Mouse (Mus musculus) stomach, embryonic 15.5 days (tissue): ENCODE measurements around the gene Upk2. TPM values are rescaled to one million over a fixed set of nuclear protein-coding genes. Genes with fewer than 3 reads are reported as not detected.

Experiments used
- ATAC-seq: fragments of 200-750 bp; cut with Nextera tagmentation; 2 replicates; pipeline ENCODE4 v1.8.0; 2017; ENCODE audit warnings: low read depth, moderate number of reproducible peaks, moderate TSS enrichment; ENCODE audit not compliant: insufficient read depth, low FRiP score
- H3K27ac ChIP-seq: fragments of 300-500 bp; sonication (generic); 2 replicates; pipeline ENCODE4 v1.5.1; 2015; ENCODE audit warnings: mild to moderate bottlenecking, inconsistent platforms
- H3K27me3 ChIP-seq: fragments of 300-500 bp; sonication (generic); replicated peaks from 2 replicates; pipeline ENCODE4 v1.6.1; 2015; ENCODE audit warnings: inconsistent platforms
- H3K36me3 ChIP-seq: fragments of 300-500 bp; sonication (generic); 2 replicates; pipeline ENCODE4 v1.6.1; 2015; ENCODE audit warnings: inconsistent platforms
- H3K4me1 ChIP-seq: fragments of 300-500 bp; sonication (generic); 2 replicates; pipeline ENCODE4 v1.6.1; 2015; ENCODE audit warnings: inconsistent platforms
- H3K4me2 ChIP-seq: fragments of 300-500 bp; sonication (generic); 2 replicates; pipeline ENCODE4 v1.6.1; 2015; ENCODE audit warnings: mild to moderate bottlenecking, inconsistent platforms
- H3K4me3 ChIP-seq: fragments of 300-500 bp; sonication (generic); replicated peaks from 2 replicates; pipeline ENCODE4 v1.5.1; 2015; ENCODE audit warnings: inconsistent platforms
- H3K9ac ChIP-seq: fragments of 300-500 bp; sonication (generic); 2 replicates; pipeline ENCODE4 v1.6.1; 2015; ENCODE audit warnings: inconsistent platforms
- H3K9me3 ChIP-seq: fragments of 300-500 bp; sonication (generic); 2 replicates; pipeline ENCODE4 v1.6.1; 2016; ENCODE audit warnings: inconsistent platforms
- WGBS: fragments of 180-500 bp; shearing (Covaris S2); methylation state at CpG from one replicate; pipeline ENCODE4 v1.1.7; 2015; 5-methylcytosine and 5-hydroxymethylcytosine counted together
- polyA plus RNA-seq: library from polyadenylated mRNA; unstranded; fragments of >200 nt; fragmentation: Nextera tagmentation; extraction: Ambion mirVana; gene quantifications from 2 replicates; pipeline ENCODE4 v1.2.1, GENCODE M21; 2015

Upk2 gene
- polyA plus RNA-seq, 1 experiment from 2014 or later, result 26.2 TPM

- Histone ChIP-seq H3K36me3 (no peaks in the 10 kb centered on the region), H3K4me3 (peak overlapping the region; percentile 74), H3K9me3 (no peaks in the 10 kb centered on the region), H3K27ac (peak overlapping the region; percentile 99), H3K9ac (peak overlapping the region; percentile 29; the same call in 1 of the 2 replicates), H3K4me1 (peaks cover 15% of the 10 kb centered on the region; the same call in 1 of the 2 replicates), H3K4me2 (peak overlapping the region; percentile 90), H3K27me3 (no peaks in the 10 kb centered on the region)
- peak; percentile 44 for ATAC-seq
- WGBS, result under 1% methylated on average over 22 of the region's 27 CpGs
Measured at GRCm38 (mm10) chr9:44478229-44478921, 23.6 kb upstream of the Upk2 start.

DNA sequence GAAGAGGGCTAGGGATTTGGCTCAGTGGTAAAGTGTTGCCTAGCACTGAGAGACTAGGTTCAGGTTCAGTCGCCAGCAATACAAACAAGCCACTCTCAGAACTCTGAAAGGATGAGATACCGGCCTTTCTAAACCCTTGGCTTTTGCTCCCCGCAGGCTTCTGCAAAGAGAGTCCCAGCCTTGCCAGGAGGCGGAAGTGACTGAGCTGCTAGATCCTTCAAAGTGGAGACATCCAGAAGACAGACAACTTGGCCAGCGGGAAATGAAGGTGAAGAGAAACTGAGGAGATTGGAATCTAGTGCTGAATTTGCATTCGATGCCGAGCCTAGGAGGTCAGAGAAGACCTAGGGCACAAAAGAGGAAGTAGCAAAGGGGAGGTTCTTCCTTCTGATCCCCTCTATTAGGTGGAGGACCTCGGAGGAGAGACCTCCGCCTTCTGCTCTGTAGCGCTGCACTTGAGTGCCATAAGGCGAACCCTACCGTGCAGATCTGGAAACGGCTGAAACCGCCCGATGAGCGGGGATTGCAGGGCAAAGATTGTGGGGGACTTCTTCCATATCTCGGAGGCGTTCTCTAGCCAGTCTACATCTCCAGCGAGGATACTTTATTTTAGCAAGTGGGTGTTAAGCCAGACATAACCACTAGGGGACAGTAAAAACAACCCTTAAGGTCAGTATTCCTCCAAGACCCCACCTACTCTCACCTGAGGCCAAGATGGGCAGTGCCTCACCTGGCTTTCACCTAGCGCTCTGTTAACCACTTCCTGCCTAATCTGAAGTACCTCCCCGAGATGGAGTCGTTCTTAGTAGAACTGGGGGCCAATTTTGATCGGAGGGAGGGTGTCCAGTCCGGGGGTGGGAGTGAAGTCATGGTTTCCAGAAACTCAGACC, 22.8 kb upstream of the Upk2 start:
- H3K4me2 ChIP-seq, result peak overlapping the region; percentile 90
- H3K9ac ChIP-seq, result no peak overlapping the region
- no peaks in the 10 kb centered on the region for H3K9me3 ChIP-seq
- H3K4me1 ChIP-seq, result peaks cover 15% of the 10 kb centered on the region; the same call in 1 of the 2 replicates
- peak overlapping the region; percentile 74 for H3K4me3 ChIP-seq
- H3K36me3 ChIP-seq, result no peaks in the 10 kb centered on the region
- H3K27ac ChIP-seq, result peak overlapping the region; percentile 99
- no peak; the same call in 1 of the 2 replicates for ATAC-seq
- 7% methylated on average over 24 of the region's 24 CpGs for WGBS
- no peaks in the 10 kb centered on the region for H3K27me3 ChIP-seq

DNA sequence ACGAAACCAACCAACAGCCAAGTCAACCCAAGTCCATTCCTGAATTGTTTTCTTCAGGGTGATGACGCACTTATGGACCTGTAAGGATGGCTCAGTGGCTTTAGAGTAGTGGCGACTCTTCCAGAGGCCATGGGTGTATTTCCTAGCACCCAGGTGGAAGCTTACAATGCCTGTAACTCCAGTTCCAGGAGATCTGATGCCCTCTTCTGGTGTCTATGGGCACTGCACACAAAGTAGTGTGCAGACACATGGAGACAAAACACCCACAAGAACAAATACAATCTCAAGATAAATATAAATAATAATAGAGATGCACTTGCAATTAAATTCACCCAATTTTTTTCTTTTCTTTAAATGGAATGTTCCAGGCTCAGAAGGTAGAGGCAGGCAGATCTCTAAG, 21.2 kb upstream of the Upk2 start:
- Histone ChIP-seq H3K4me3 (no peak overlapping the region), H3K4me1 (peaks cover 5% of the 10 kb centered on the region; the same call in 1 of the 2 replicates), H3K27ac (no peak overlapping the region), H3K9ac (no peak overlapping the region), H3K9me3 (no peaks in the 10 kb centered on the region), H3K36me3 (no peaks in the 10 kb centered on the region), H3K27me3 (no peaks in the 10 kb centered on the region), H3K4me2 (no peak overlapping the region)
- WGBS, result 94% methylated on average over 3 of the region's 3 CpGs
- ATAC-seq, result no peak

GRCm38 (mm10) chr9:44474327-44474726, 19.6 kb upstream of the Upk2 start:
- Histone ChIP-seq H3K36me3 (no peaks in the 10 kb centered on the region), H3K4me3 (no peak overlapping the region), H3K4me2 (no peak overlapping the region), H3K27me3 (no peaks in the 10 kb centered on the region), H3K9me3 (no peaks in the 10 kb centered on the region), H3K27ac (no peak overlapping the region), H3K9ac (no peak overlapping the region), H3K4me1 (peaks cover 5% of the 10 kb centered on the region; the same call in 1 of the 2 replicates)
- WGBS, result 32% methylated on average over 1 of the region's 1 CpGs
- no peak for ATAC-seq

DNA sequence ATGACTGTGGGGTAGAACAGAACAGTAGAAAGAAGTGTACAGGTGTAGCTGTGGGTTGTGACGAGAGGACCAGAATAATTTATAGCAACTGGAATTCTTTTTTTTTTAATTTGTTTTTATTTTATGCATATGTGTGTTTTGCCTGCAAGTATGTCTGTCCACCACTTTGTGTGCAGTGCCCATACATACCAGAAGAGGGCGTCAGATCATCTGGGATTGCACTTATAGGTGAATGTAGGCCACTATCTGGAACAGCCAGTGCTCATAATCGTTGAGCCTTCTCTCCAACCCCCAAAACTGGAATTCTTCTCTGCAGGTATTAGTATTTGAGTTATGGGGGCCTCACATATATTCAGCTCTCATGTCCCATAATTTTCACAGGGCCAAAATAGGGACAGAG, 18.4 kb upstream of the Upk2 start:
- Histone ChIP-seq H3K27me3 (no peaks in the 10 kb centered on the region), H3K9me3 (no peaks in the 10 kb centered on the region), H3K36me3 (no peaks in the 10 kb centered on the region), H3K4me3 (no peak overlapping the region), H3K27ac (no peak overlapping the region), H3K4me1 (peaks cover 5% of the 10 kb centered on the region; the same call in 1 of the 2 replicates), H3K4me2 (no peak overlapping the region), H3K9ac (no peak overlapping the region)
- no peak for ATAC-seq
- 66% methylated on average over 3 of the region's 3 CpGs for WGBS

DNA sequence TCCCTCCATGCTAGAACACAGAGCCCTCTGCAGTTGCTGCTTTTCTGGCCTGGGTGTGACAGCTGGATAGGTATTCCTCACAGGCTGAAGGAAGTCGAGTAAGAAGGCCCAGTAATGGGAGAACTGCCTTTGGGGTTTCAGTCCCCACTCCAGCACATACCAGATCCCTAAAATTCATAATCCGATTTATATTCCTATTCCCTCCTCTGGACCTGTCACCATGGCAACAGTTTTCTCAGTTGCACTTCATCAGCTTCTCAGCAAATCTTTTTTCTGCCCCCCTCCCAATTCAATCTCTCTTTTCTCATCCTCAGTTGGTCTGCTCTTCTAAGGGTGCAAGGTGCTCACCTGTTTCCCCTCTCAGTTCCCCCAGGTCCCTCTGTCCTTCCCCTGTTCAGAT, 14.0 kb upstream of the Upk2 start:
- 45% methylated on average over 2 of the region's 2 CpGs for WGBS

DNA sequence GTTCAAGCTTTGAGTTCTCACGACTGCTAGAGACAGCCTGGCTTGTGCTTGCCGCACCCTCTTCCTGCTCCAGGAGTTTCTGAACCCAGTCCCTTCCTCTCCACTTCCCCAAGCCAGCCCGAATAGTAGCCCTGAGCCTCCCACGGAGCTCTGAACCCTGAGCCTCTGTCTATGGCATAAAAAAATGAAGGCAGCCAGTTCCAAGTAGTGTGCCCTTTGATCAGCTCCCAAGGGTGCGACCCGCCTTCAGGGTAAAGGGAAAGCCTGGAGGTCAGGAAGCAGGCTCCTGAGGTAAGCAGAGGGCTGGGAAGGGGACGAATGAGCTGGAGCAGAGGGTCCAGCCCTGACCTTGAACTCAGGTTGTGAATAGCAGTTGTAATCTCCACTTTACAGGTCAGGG, 13.4 kb upstream of the Upk2 start:
- ATAC-seq, result no peak
- WGBS, result 53% methylated on average over 7 of the region's 7 CpGs
- Histone ChIP-seq H3K27ac (no peak overlapping the region), H3K4me1 (no peaks in the 10 kb centered on the region), H3K9me3 (no peaks in the 10 kb centered on the region), H3K36me3 (no peaks in the 10 kb centered on the region), H3K4me3 (no peak overlapping the region), H3K9ac (no peak overlapping the region), H3K4me2 (no peak overlapping the region), H3K27me3 (no peaks in the 10 kb centered on the region)

More for the DNA sequence above, 14.0 kb upstream of the Upk2 start:
- no peak overlapping the region for H3K9ac ChIP-seq
- no peak overlapping the region for H3K4me2 ChIP-seq
- no peak overlapping the region for H3K4me3 ChIP-seq
- ATAC-seq, result no peak
- no peaks in the 10 kb centered on the region for H3K36me3 ChIP-seq
- no peaks in the 10 kb centered on the region for H3K9me3 ChIP-seq
- H3K27me3 ChIP-seq, result no peaks in the 10 kb centered on the region
- no peak overlapping the region for H3K27ac ChIP-seq
- H3K4me1 ChIP-seq, result no peaks in the 10 kb centered on the region

- no peak for ATAC-seq
- Histone ChIP-seq H3K27ac (no peak overlapping the region), H3K27me3 (no peaks in the 10 kb centered on the region), H3K4me2 (no peak overlapping the region), H3K4me3 (no peak overlapping the region), H3K4me1 (peaks cover 7% of the 10 kb centered on the region), H3K9ac (no peak overlapping the region), H3K36me3 (no peaks in the 10 kb centered on the region), H3K9me3 (no peaks in the 10 kb centered on the region)
- WGBS, result 71% methylated on average over 5 of the region's 5 CpGs
Measured at GRCm38 (mm10) chr9:44461950-44462349, 7.2 kb upstream of the Upk2 start.

- Histone ChIP-seq H3K27ac (no peak overlapping the region), H3K27me3 (no peaks in the 10 kb centered on the region), H3K4me3 (no peak overlapping the region), H3K4me2 (no peak overlapping the region), H3K9ac (no peak overlapping the region), H3K9me3 (no peaks in the 10 kb centered on the region), H3K36me3 (no peaks in the 10 kb centered on the region), H3K4me1 (peaks cover 9% of the 10 kb centered on the region)
- 12% methylated on average over 11 of the region's 11 CpGs for WGBS
- ATAC-seq, result peak; percentile 20; the same call in 1 of the 2 replicates
Measured at GRCm38 (mm10) chr9:44457035-44457742, 2.4 kb upstream of the Upk2 start.

DNA sequence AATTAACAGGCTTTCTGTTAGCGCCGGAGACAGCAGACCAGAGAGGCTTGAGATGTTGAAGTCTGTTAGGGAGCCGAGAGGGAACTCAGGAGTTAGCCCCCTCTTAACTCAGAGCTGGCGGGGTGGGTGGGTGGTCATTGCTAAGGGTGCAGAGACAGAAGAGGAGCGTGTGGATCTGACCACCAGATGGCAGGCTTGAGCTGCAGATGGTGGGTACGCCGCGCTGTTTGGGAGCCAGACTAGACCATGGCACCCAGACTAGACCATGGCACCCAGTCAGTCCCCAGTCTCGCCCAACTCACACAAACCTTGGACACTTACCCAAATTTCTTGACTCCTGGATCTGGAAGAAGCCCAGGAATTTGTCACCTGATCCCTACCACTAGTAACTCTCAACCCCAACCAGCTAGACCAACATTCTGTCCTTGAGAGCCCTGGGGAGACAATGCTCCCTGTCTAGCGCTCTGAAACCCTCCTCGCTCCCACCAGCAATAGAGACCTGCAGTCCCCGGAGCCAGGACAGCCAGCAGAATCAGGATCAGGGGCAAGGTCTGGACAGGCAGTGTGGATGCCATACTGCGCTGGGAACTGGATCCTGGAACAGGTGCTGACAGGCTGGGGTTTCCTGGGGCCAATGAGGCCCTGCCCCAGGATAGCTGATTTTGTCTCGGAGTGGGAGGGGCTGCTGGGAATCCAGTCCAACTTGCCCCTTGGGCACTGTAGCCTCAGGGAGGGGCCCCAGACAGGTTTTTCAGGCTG, 465 bp downstream of the Upk2 start:
- Histone ChIP-seq H3K4me1 (peaks cover 9% of the 10 kb centered on the region), H3K27ac (no peak overlapping the region), H3K4me3 (0 out of 2 replicates have a peak overlapping the region, but pooled peaks have one; percentile 7), H3K27me3 (no peaks in the 10 kb centered on the region), H3K9me3 (no peaks in the 10 kb centered on the region), H3K4me2 (peak overlapping the region; percentile 14), H3K36me3 (no peaks in the 10 kb centered on the region), H3K9ac (no peak overlapping the region)
- ATAC-seq, result peak; percentile 80
- WGBS, result 7% methylated on average over 14 of the region's 14 CpGs

- no peak for ATAC-seq
- H3K27me3 ChIP-seq, result no peaks in the 10 kb centered on the region
- no peaks in the 10 kb centered on the region for H3K4me1 ChIP-seq
- no peak overlapping the region for H3K9ac ChIP-seq
- H3K4me2 ChIP-seq, result no peak overlapping the region
- H3K36me3 ChIP-seq, result no peaks in the 10 kb centered on the region
- H3K4me3 ChIP-seq, result no peak overlapping the region
- no peaks in the 10 kb centered on the region for H3K9me3 ChIP-seq
- no peak overlapping the region for H3K27ac ChIP-seq
Measured at GRCm38 (mm10) chr9:44450387-44450786, 4.4 kb downstream of the Upk2 start.
